Mouse (Mus musculus) embryonic fibroblast, embryonic 13.5 days (primary cell): ENCODE data around the gene Scaper.

ENCODE experiments used
- CTCF ChIP-seq: IDR thresholded peaks from 2 replicates; pipeline ENCODE4 v1.5.1; 2011; ENCODE audit warnings: mild to moderate bottlenecking, control low read depth, low read length, moderate library complexity, borderline replicate concordance; ENCODE audit not compliant: insufficient read depth
- POLR2A ChIP-seq: IDR thresholded peaks from 2 replicates; pipeline ENCODE4 v1.6.1; 2011; ENCODE audit warnings: low read depth, mild to moderate bottlenecking, control low read depth, low read length, moderate library complexity

GRCm38 (mm10) chr9:55946819-55947218 is 8.9 kb upstream of the Scaper start:
- TF ChIP-seq CTCF = no peak
- no peak for TF ChIP-seq POLR2A
